Mouse (Mus musculus) forebrain, embryonic 10.5 days (tissue): Measurements from ENCODE around the gene Dcbld2. TPM values are rescaled to one million over a fixed set of nuclear protein-coding genes. Genes with fewer than 3 reads are reported as not detected.

Experiments used
- DNase-seq: peaks from one replicate; pipeline ENCODE4 v3.0.0-alpha.2; 2017; ENCODE audit warnings: low spot score; ENCODE audit errors: extremely low spot score
- H3K27ac ChIP-seq: fragments of 300-500 bp; sonication (generic); 2 replicates; pipeline ENCODE4 v1.5.1; 2016; ENCODE audit warnings: mild to moderate bottlenecking
- H3K27me3 ChIP-seq: fragments of 300-500 bp; sonication (generic); 2 replicates; pipeline ENCODE4 v1.6.1; 2016; ENCODE audit warnings: mild to moderate bottlenecking; ENCODE audit not compliant: poor library complexity, severe bottlenecking
- H3K36me3 ChIP-seq: fragments of 300-500 bp; sonication (generic); replicated peaks from 2 replicates; pipeline ENCODE4 v1.6.1; 2016; ENCODE audit warnings: mild to moderate bottlenecking, moderate library complexity
- H3K4me1 ChIP-seq: fragments of 300-500 bp; sonication (generic); 2 replicates; pipeline ENCODE4 v1.6.1; 2016
- H3K4me3 ChIP-seq: fragments of 300-500 bp; sonication (generic); 2 replicates; pipeline ENCODE4 v1.5.1; 2016; ENCODE audit warnings: mild to moderate bottlenecking, moderate library complexity
- H3K9me3 ChIP-seq: fragments of 300-500 bp; sonication (generic); 2 replicates; pipeline ENCODE4 v1.6.1; 2016; ENCODE audit warnings: mild to moderate bottlenecking, moderate library complexity
- WGBS: fragments of 180-500 bp; shearing (Covaris S2); methylation state at CpG from one replicate; pipeline ENCODE4 v1.1.7; 2016; 5-methylcytosine and 5-hydroxymethylcytosine counted together
- polyA plus RNA-seq: library from polyadenylated mRNA; unstranded; fragments of >200 nt; fragmentation: Nextera tagmentation; extraction: Ambion mirVana; gene quantifications from 2 replicates; pipeline ENCODE4 v1.2.1, GENCODE M21; 2016

Dcbld2 gene
- polyA plus RNA-seq, 1 experiment from 2014 or later, result 8.5 TPM

- no peak for DNase-seq
- Histone ChIP-seq H3K27me3 (no peaks in the 10 kb centered on the region), H3K4me3 (no peak overlapping the region), H3K9me3 (peaks cover 8% of the 10 kb centered on the region), H3K4me1 (peaks cover 3% of the 10 kb centered on the region; the same call in 1 of the 2 replicates), H3K36me3 (peaks cover 44% of the 10 kb centered on the region), H3K27ac (no peak overlapping the region)
- 95% methylated on average over 3 of the region's 3 CpGs for WGBS
Measured at GRCm38 (mm10) chr16:58475544-58476154, 67.4 kb downstream of the Dcbld2 start.

- Histone ChIP-seq H3K36me3 (peaks cover 44% of the 10 kb centered on the region), H3K27me3 (no peaks in the 10 kb centered on the region), H3K4me1 (peaks cover 3% of the 10 kb centered on the region; the same call in 1 of the 2 replicates), H3K4me3 (no peak overlapping the region), H3K9me3 (peaks cover 8% of the 10 kb centered on the region), H3K27ac (no peak overlapping the region)
- WGBS, result 77% methylated on average over 2 of the region's 2 CpGs
- no peak for DNase-seq
Measured at GRCm38 (mm10) chr16:58476363-58476762, 68.1 kb downstream of the Dcbld2 start.

- H3K36me3 ChIP-seq, result peaks cover 13% of the 10 kb centered on the region
- WGBS, result 90% methylated on average over 4 of the region's 4 CpGs
- H3K4me3 ChIP-seq, result no peak overlapping the region
- H3K4me1 ChIP-seq, result peaks cover under 1% of the 10 kb centered on the region; the same call in 1 of the 2 replicates
- H3K9me3 ChIP-seq, result peaks cover 8% of the 10 kb centered on the region
- no peaks in the 10 kb centered on the region for H3K27me3 ChIP-seq
- DNase-seq, result no peak
- H3K27ac ChIP-seq, result no peak overlapping the region
Measured at GRCm38 (mm10) chr16:58479898-58480448, 71.7 kb downstream of the Dcbld2 start.

GRCm38 (mm10) chr16:58481219-58481905 is 73.1 kb downstream of the Dcbld2 start:
- no peak for DNase-seq
- Histone ChIP-seq H3K9me3 (peaks cover 8% of the 10 kb centered on the region), H3K36me3 (peaks cover 13% of the 10 kb centered on the region), H3K4me3 (no peak overlapping the region), H3K27me3 (no peaks in the 10 kb centered on the region), H3K27ac (no peak overlapping the region), H3K4me1 (no peaks in the 10 kb centered on the region)
- WGBS, result 84% methylated on average over 9 of the region's 9 CpGs

- Histone ChIP-seq H3K27me3 (no peaks in the 10 kb centered on the region), H3K4me3 (no peak overlapping the region), H3K4me1 (no peaks in the 10 kb centered on the region), H3K36me3 (peaks cover 13% of the 10 kb centered on the region), H3K27ac (no peak overlapping the region), H3K9me3 (peaks cover 8% of the 10 kb centered on the region)
- WGBS, result 93% methylated on average over 5 of the region's 5 CpGs
- no peak for DNase-seq
Measured at GRCm38 (mm10) chr16:58481906-58482270, 73.6 kb downstream of the Dcbld2 start.

- 68% methylated on average over 3 of the region's 3 CpGs for WGBS
- no peaks in the 10 kb centered on the region for H3K4me1 ChIP-seq
- no peak overlapping the region for H3K4me3 ChIP-seq
- H3K27ac ChIP-seq, result no peak overlapping the region
- H3K27me3 ChIP-seq, result no peaks in the 10 kb centered on the region
- peaks cover 11% of the 10 kb centered on the region for H3K36me3 ChIP-seq
- no peak for DNase-seq
- H3K9me3 ChIP-seq, result peaks cover 8% of the 10 kb centered on the region
Measured at GRCm38 (mm10) chr16:58482296-58482695, 74.1 kb downstream of the Dcbld2 start.

GRCm38 (mm10) chr16:58487861-58488260 is 79.6 kb downstream of the Dcbld2 start:
- Histone ChIP-seq H3K4me1 (no peaks in the 10 kb centered on the region), H3K27me3 (no peaks in the 10 kb centered on the region), H3K9me3 (no peaks in the 10 kb centered on the region), H3K27ac (no peak overlapping the region), H3K4me3 (no peak overlapping the region), H3K36me3 (no peaks in the 10 kb centered on the region; the same call in 1 of the 2 replicates)
- WGBS, result 90% methylated on average over 6 of the region's 6 CpGs
- DNase-seq, result no peak

GRCm38 (mm10) chr16:58496791-58497190 is 88.5 kb downstream of the Dcbld2 start:
- Histone ChIP-seq H3K36me3 (no peaks in the 10 kb centered on the region; the same call in 1 of the 2 replicates), H3K4me1 (peaks cover 38% of the 10 kb centered on the region), H3K27ac (peak overlapping the region; percentile 66; the same call in 1 of the 2 replicates), H3K9me3 (no peaks in the 10 kb centered on the region), H3K4me3 (no peak overlapping the region), H3K27me3 (peaks cover 34% of the 10 kb centered on the region)
- no peak for DNase-seq

GRCm38 (mm10) chr16:58497886-58498713 is 89.9 kb downstream of the Dcbld2 start:
- no peak overlapping the region for H3K4me3 ChIP-seq
- no peak for DNase-seq
- peak overlapping the region; percentile 53; the same call in 1 of the 2 replicates for H3K27ac ChIP-seq
- WGBS, result 87% methylated on average over 9 of the region's 9 CpGs
- H3K4me1 ChIP-seq, result peaks cover 47% of the 10 kb centered on the region
- no peaks in the 10 kb centered on the region for H3K36me3 ChIP-seq
- no peaks in the 10 kb centered on the region for H3K9me3 ChIP-seq
- peaks cover 34% of the 10 kb centered on the region for H3K27me3 ChIP-seq

GRCm38 (mm10) chr16:58499172-58499584 is 90.9 kb downstream of the Dcbld2 start:
- peak; percentile 31 for DNase-seq
- no peak overlapping the region for H3K4me3 ChIP-seq
- H3K36me3 ChIP-seq, result no peaks in the 10 kb centered on the region
- 54% methylated on average over 1 of the region's 1 CpGs for WGBS
- H3K27me3 ChIP-seq, result peaks cover 34% of the 10 kb centered on the region
- peak overlapping the region; percentile 53; the same call in 1 of the 2 replicates for H3K27ac ChIP-seq
- H3K4me1 ChIP-seq, result peaks cover 47% of the 10 kb centered on the region
- no peaks in the 10 kb centered on the region for H3K9me3 ChIP-seq

- no peak overlapping the region for H3K4me3 ChIP-seq
- no peaks in the 10 kb centered on the region for H3K36me3 ChIP-seq
- peak overlapping the region; percentile 53; the same call in 1 of the 2 replicates for H3K27ac ChIP-seq
- 39% methylated on average over 5 of the region's 5 CpGs for WGBS
- no peaks in the 10 kb centered on the region for H3K9me3 ChIP-seq
- peaks cover 47% of the 10 kb centered on the region for H3K4me1 ChIP-seq
- no peak for DNase-seq
- peaks cover 34% of the 10 kb centered on the region for H3K27me3 ChIP-seq
Measured at GRCm38 (mm10) chr16:58499650-58500049, 91.4 kb downstream of the Dcbld2 start.

- Histone ChIP-seq H3K27ac (0 out of 2 replicates have a peak overlapping the region, but pooled peaks have one; percentile 40), H3K4me3 (no peak overlapping the region), H3K27me3 (peaks cover 25% of the 10 kb centered on the region), H3K9me3 (no peaks in the 10 kb centered on the region), H3K36me3 (no peaks in the 10 kb centered on the region), H3K4me1 (peaks cover 47% of the 10 kb centered on the region)
- 52% methylated on average over 6 of the region's 6 CpGs for WGBS
- no peak for DNase-seq
Measured at GRCm38 (mm10) chr16:58501760-58502301, 93.6 kb downstream of the Dcbld2 start.
